Mouse (Mus musculus) Patski (cell line): ENCODE results near the gene Dbt. TPM values are rescaled to one million over a fixed set of nuclear protein-coding genes. Genes with fewer than 3 reads are reported as not detected.
A peak's percentile ranks its signal among the peaks of the same experiment; 100 is the strongest.
"Not testable (repeated sequence)": the region's sequence is repeated elsewhere in the genome, so short reads cannot be mapped to it uniquely, and the experiment has no call there.

Source experiments
- ATAC-seq: fragments of 100-300 bp; one replicate; pipeline ENCODE4 v1.8.0; 2021
- CTCF ChIA-PET: fragments of 350-600 bp; sonication (Branson Sonifier 250); formaldehyde crosslinking; loops from one replicate; lab custom pipeline; 2022; ENCODE audit warnings: inconsistent platforms; lab: Charles Lee
- POLR2A ChIA-PET: fragments of 350-600 bp; sonication (Branson Sonifier 250); formaldehyde crosslinking; loops from one replicate; lab custom pipeline; 2022; ENCODE audit warnings: antibody characterized with exemption, inconsistent platforms; lab: Charles Lee
- DNase-seq: peaks from one replicate; pipeline ENCODE4 v3.0.0-alpha.2; 2011; ENCODE audit warnings: low read depth, low spot score
- H3K27me3 ChIP-seq: fragments of 371-371 bp; one replicate; pipeline ENCODE4 v1.5.1; 2021
- CTCF ChIP-seq: fragments of 100-300 bp; IDR thresholded peaks from one replicate; pipeline ENCODE4 v1.5.1; 2021
- in situ Hi-C: fragments of 300-500 bp; cut with MboI; formaldehyde crosslinking; loops from 3 replicates; pipeline ENCODE4 v1.11.1; 2018; ENCODE audit warnings: low pct_unique_long_range_greater_than_20kb, mixed read lengths
- polyA plus RNA-seq: library from polyadenylated mRNA; unstranded; gene quantifications from one replicate; pipeline ENCODE4 v1.2.3, GENCODE M21; 2021

Gene Dbt
- polyA plus RNA-seq, 1 experiment from 2014 or later, result 60.5 TPM

DNA sequence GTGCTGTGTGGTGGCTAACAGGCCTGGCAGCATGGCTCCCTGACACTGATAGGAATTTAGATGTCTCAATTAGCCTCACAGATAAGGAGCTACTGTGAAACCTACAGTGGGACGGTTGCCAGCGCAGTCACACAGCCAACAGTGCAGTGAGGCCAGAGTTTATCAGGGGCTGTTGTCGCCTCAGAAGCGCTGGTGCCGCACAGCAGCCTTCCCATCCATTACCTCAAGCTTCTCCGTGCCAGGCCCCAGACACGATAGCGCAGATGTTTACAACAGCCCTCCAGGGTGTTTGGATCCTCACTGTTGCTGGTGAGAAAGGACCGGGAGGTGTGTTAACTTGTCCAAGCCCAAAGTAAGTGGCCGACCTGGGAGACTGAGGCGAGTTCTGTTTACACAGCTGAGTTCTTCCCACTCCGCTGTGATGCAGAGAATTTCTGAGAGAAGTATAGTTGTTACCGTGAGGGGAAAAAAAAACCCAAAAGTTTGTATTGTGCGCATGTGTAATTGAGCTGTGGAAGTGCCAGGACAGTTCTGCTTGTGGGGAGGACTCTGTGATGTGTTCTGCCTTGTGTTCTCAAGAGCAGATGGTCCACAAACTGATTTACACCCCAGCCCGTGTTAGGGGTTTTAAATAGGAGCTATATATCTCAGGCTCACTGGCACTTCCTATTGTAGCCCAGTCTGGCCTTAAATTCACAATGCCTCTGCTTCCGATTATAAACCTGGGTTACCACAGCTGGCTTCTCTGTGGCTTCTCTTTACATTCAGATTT, 23.7 kb downstream of the Dbt start:
- in situ Hi-C loops, result no loop called here
- no peaks in the 10 kb centered on the region for H3K27me3 ChIP-seq
- ChIA-PET POLR2A (no interaction called here), CTCF (interaction anchor here (2.8 kb wide), 1 partner anchor 10 kb away, joined by 6 read pairs; no protein-coding TSS in a partner anchor)
- ATAC-seq (no peak), DNase-seq (no peak)
- TF ChIP-seq CTCF, result no peak

DNA sequence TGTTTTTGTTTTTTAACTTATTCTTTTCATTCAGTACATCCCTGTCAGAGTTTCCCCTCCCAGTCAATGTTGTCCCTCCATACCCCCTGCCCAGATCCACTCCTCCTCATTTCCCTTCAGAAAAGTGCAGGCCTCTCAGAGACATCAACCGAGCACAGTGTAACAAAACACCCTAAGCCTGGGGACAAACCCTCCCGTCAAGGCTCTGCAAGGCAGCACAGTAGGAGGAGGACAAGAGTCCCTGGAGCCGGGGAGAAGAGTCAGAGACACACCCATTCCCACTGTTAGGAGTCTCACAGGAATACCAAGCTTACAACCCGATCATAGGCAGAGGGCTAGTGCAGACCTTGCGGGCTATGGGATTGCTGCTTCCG, 24.3 kb downstream of the Dbt start:
- no peaks in the 10 kb centered on the region for H3K27me3 ChIP-seq
- CTCF ChIA-PET, result interaction anchor here (2.8 kb wide), 1 partner anchor 9 kb away, joined by 6 read pairs; no protein-coding TSS in a partner anchor
- no peak for DNase-seq
- POLR2A ChIA-PET, result no interaction called here
- ATAC-seq, result no peak
- in situ Hi-C loops, result no loop called here
- TF ChIP-seq CTCF, result no peak

DNA sequence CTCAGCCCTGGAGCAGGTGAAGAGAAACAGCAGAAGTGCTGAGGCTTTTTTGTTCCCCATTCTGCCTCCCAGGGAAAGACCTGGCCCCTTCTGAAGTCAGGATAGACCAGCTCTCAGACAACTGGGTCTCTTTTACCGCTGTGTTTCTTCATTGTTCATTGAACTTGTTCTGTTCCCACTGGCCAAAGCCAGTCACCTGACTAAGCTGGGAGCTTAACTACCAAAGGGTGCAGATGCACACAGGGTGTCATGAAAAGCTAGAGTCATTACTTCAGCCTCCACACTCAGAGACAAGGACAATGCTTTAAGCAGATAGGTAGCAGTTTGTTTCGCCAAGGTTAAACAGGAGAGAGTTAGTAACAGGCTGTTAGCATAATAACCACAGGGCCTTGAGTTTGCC, 29.2 kb downstream of the Dbt start:
- no peak for TF ChIP-seq CTCF
- CTCF ChIA-PET, result no interaction called here
- in situ Hi-C loops, result no loop called here
- H3K27me3 ChIP-seq, result no peaks in the 10 kb centered on the region
- POLR2A ChIA-PET, result no interaction called here
- ATAC-seq (no peak), DNase-seq (no peak)

DNA sequence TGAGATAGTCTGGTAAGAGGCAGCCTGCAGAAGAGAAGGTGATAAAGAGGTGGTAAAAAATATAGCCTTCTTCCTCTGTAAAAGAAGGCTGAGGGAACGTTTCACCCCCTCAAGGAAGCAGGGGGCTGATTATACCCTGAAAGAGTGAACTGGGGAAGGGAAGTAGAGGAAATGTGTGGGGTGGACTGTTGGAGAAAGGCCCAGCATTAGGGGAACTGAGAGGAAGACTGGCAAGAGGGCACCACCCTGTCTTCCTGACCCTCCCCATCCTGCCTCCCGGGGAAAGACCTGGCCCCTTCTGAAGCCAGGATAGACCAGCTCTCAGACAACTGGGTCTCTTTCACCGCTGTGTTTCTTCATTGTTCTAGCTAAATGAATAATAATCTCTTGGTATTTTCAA, 29.7 kb downstream of the Dbt start:
- DNase-seq (no peak), ATAC-seq (no peak)
- in situ Hi-C loops, result no loop called here
- TF ChIP-seq CTCF, result no peak
- ChIA-PET CTCF (no interaction called here), POLR2A (no interaction called here)
- no peaks in the 10 kb centered on the region for H3K27me3 ChIP-seq

DNA sequence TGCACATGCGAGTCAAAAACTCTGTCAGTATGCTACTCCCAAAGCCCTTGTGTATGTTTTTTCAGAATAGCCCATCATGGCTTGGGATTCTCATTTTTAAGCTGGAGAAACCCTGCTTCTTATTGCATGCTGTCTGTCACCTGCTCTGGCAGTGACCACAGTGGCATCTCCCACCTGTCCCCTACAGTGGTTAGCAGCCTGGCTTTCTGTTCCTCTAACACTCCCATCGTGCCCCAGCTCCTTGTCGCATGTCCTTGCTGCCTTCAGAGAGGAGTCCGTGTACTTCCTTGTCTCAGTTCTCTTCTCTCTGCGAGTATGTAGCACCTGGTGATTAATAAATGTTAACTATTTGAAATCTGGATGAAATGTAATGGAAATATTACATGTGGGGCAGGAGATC, 34.6 kb downstream of the Dbt start:
- ATAC-seq, result no peak
- TF ChIP-seq CTCF, result no peak
- POLR2A ChIA-PET, result interaction anchor here (0.5 kb wide), 1 partner anchor 26 kb away, joined by 3 read pairs; no protein-coding TSS in a partner anchor
- H3K27me3 ChIP-seq, result no peaks in the 10 kb centered on the region
- DNase-seq, result no peak
- in situ Hi-C loops, result no loop called here
- CTCF ChIA-PET, result interaction anchor here (2.1 kb wide), 1 partner anchor 11 kb away, joined by 6 read pairs; no protein-coding TSS in a partner anchor

DNA sequence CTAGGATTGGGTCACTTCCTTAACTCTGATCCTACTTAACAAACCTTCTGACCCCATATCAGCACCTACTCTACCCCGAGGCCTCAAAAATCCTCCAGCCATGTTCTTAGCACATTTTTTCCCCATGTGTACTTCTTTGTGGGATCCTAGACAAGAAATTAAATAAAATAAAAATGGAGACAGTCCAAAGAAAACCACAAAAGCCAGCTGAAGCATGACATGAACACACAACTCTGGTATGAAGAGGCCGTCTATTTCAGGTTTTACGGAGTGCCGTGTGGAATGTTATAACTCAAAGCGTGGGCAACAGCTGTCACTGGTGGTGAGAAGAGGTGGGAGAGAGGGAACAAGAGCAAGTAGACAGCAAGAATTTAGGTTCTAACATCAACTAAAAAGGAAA, 38.5 kb downstream of the Dbt start:
- ChIA-PET CTCF (interaction anchor here (1.2 kb wide), 1 partner anchor 38 kb away, joined by 3 read pairs; the partner anchor contains the start of gene Dbt), POLR2A (interaction anchor here (1.4 kb wide), 1 partner anchor 11 kb away, joined by 3 read pairs; the partner anchor contains the start of gene Lrrc39)
- in situ Hi-C loops, result no loop called here
- ATAC-seq (peak; percentile 90), DNase-seq (peak; percentile 82)
- no peaks in the 10 kb centered on the region for H3K27me3 ChIP-seq
- TF ChIP-seq CTCF, result no peak

DNA sequence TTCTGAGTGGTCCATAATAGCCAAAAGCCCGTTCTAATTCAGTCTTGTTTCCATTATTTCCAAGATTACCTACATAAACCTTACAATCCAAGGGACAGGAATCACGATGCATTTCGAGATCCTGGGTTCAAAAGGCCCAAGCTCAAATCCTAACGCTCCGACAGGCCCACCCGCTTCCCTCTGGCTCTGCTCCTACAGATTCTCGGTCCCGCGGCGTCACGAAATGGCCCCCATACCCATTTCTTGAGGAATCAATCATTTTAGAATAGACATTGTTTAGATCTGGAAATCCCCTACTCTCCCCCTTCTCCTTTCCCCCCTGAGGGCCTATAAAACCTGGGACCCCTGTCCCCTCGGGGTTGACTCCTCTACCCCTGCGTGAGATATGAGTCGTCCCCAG, 48.4 kb downstream of the Dbt start:
- in situ Hi-C loops, CTCF ChIA-PET, ATAC-seq, POLR2A ChIA-PET, DNase-seq, H3K27me3 ChIP-seq: not testable (repeated sequence)

DNA sequence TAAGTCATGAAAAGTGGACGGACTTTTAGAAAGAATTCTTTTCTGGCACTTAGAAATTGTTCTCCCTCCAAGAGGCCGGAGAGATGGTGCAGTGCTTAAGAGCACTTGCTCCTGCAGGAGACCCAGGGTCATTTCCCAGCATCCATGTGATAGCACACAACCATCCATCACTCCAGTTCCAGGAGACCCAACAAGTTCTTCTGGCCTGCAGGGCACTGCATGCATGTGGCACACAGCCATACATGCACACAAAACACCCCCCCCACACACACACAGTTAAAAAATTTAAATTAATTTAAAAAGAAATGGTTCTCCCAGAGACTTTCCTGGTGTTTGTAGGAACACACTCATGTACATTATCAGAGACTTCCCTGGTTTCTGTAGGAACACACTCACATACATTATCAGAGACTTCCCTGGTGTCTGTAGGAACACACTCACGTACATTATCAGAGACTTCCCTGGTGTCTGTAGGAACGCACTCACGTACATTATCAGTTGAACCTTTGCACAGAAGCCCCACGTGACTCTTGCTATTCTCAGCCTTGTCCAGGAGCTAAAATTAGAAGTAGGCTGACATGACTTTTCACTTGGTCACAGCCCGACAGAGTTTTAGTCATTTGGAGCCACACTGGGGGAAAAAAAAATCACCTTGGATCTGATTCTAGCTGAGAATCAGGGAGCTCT, 49.7 kb downstream of the Dbt start, which contains the start of gene Lrrc39:
Gene Lrrc39 (plus strand): TSS at position 566 of the 687 bp plus-strand sequence.
- H3K27me3 ChIP-seq, result no peaks in the 10 kb centered on the region
- DNase-seq (no peak), ATAC-seq (no peak)
- in situ Hi-C loops, result no loop called here
- no peak for TF ChIP-seq CTCF
- ChIA-PET POLR2A (interaction anchor here (0.5 to 1.3 kb wide), 2 partner anchors 11 to 222 kb away, joined by 3 read pairs; no protein-coding TSS in a partner anchor), CTCF (interaction anchor here (0.8 to 1.6 kb wide), 7 partner anchors 9 to 543 kb away, joined by 3 to 5 read pairs (median 4); no protein-coding TSS in a partner anchor)

DNA sequence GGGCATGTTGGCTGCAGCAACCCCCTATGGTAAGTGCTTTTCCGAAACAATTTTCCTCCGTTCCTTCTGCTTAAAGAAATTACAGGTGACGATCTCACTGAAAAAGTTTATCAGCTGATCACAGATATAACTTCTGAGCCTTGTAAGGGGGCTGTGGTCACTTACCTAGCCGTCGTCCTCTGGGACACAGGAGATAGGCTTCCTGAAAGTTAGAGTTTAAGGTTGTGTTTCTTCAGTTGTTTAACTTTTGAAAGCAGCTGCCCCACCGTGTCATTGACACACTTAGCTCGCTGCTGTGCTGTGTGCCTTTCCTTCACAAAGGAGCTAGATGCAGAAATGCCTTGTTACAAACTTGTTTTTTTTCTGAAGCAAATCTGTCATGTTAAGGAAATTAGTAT, 50.2 kb downstream of the Dbt start:
- ChIA-PET CTCF (interaction anchor here (0.8 to 1.6 kb wide), 7 partner anchors 9 to 544 kb away, joined by 3 to 5 read pairs (median 4); no protein-coding TSS in a partner anchor), POLR2A (interaction anchor here (0.5 to 1.3 kb wide), 3 partner anchors 12 to 222 kb away, joined by 3 read pairs; no protein-coding TSS in a partner anchor)
- no peaks in the 10 kb centered on the region for H3K27me3 ChIP-seq
- no peak for DNase-seq
- in situ Hi-C loops, result no loop called here
- no peak for ATAC-seq
- TF ChIP-seq CTCF, result no peak

DNA sequence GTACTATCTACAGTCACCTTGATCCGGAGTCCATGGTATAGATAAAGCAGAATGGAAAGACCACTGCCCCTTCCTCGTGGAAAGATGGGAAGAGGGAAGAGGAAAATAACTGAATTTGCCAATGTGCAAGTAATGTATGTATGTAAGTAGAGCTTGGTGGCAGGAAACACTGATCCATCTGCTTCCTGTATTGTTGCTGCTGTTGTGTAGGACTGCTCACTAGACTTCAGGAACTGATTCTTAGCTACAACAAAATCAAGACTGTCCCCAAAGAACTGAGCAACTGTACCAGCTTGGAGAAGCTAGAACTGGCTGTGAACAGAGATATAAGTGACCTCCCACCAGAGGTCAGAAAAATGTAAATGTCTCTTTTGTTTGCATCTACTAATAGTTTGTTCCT, 57.8 kb downstream of the Dbt start:
- no peak for TF ChIP-seq CTCF
- ChIA-PET POLR2A (no interaction called here), CTCF (interaction anchor here (1.3 to 1.5 kb wide), 2 partner anchors 16 to 237 kb away, joined by 4 read pairs; no protein-coding TSS in a partner anchor)
- ATAC-seq (no peak), DNase-seq (no peak)
- H3K27me3 ChIP-seq, result peaks cover 5% of the 10 kb centered on the region
- in situ Hi-C loops, result no loop called here
